Mouse (Mus musculus) ZHBTc4 (cell line): ENCODE data around the gene Pla2g4b.

Experiments
- DNase-seq: peaks from one replicate; pipeline ENCODE4 v3.0.0-alpha.2; 2011; ENCODE audit warnings: low read depth, low spot score

Gene Pla2g4b

DNA sequence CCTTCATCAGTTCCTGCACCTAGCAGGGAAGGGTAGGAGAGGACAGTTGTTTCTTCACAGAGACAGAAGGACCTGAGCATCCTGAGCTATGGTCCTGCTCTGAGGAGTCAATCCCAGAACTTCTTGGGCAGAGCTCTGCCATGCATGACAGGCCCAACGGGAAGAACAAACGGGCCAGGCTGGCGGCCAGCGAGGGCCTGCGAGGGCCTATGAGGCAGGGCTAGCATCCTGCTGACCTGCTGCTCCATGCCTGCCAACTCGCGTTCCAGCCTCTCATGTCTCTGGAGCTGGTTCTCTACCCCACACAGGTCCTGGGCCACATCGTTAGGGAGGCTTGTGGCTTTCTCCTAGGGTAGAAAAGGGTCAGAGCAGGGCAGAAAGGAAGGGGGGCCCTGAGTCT, 29.0 kb downstream of the Pla2g4b start:
- no peak for DNase-seq

- peak; percentile 55 for DNase-seq
Observed at GRCm38 (mm10) chr2:120064639-120065038, 31.4 kb downstream of the Pla2g4b start.

DNA sequence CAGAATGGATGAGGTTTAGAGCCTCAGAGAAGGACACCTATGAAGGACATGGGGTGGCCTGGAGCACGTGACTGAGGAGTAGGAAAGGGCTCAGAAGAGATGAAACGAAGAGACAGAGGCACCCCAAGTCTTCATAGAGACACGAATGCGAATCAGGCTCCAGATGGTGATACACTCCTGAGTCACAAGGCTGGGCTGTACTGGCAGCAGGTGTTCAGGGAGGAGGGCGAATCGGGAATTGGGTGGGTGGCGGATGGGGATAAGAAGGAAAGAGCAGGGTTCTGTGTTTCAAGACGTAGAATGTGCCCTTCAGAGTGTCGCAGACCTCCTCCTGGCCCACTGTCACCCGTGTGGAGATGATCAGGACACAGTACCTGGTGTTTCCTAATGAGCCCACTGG, 32.0 kb downstream of the Pla2g4b start:
- no peak for DNase-seq

DNA sequence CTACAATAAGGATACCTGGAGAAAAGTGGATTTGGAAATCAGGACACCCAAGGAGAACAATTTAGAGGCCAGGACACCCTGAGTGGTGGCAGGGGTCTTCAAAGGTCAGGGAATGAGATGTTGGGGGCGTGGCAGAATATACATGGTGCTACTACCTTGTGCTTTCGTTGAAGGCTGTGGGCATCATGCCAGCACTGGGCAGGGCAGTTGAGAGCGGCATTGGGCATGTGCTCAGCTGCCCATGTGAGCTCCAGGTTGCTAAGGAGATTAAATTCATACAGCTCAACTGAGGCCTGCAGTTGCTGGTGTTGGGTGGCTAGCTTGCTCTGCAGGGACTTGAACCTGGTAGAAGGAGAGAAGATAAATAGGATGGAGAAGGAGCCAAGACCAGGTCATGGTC, 33.0 kb downstream of the Pla2g4b start:
- DNase-seq: no peak

- peak; percentile 56 for DNase-seq
Observed at GRCm38 (mm10) chr2:120068555-120069465, 35.6 kb downstream of the Pla2g4b start.

DNA sequence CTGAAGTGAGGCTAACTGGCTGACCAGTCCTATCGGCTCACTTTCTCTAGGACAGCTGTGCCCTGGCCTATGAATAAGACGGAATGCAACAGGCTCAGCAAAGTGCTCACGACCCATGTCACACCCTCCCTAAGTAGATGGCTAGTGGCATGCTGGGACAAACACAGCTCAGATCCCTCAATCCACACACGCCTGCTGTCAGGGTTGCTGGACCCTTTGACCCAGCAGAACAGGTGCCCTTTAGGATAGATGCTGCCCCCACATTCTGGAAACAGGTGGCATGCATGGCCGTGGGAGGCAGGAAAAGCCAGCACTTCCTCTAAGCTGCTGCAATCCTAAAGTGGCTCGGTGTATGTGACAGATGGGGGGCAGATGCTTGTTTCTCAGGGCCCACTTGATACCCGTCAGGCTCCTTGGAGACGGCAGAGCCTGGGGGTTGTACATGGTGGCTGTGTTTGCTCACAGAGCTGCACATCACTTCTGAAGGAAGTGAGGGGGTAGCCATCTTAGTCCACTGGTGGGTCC, 36.3 kb downstream of the Pla2g4b start:
- DNase-seq: no peak

DNA sequence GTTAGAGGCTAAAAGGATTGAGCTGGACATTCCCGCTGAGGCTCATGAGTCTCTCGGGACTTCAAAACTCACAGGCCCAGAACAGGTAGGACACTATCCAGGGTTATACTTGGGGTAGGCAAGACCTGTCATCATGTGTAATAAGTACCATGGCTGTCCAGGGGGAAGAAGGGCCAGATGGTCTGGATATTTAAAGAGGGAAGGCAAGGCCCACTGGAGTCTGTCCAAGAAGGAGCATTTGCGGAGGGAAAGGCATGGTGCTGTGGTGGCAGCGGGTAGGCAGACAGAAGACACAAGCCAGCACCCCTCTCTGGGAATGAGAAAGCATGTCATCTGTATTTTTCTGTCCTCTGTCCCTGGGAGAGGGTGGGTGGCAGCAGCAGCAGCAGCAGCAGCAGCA, 40.9 kb downstream of the Pla2g4b start:
- no peak for DNase-seq

DNA sequence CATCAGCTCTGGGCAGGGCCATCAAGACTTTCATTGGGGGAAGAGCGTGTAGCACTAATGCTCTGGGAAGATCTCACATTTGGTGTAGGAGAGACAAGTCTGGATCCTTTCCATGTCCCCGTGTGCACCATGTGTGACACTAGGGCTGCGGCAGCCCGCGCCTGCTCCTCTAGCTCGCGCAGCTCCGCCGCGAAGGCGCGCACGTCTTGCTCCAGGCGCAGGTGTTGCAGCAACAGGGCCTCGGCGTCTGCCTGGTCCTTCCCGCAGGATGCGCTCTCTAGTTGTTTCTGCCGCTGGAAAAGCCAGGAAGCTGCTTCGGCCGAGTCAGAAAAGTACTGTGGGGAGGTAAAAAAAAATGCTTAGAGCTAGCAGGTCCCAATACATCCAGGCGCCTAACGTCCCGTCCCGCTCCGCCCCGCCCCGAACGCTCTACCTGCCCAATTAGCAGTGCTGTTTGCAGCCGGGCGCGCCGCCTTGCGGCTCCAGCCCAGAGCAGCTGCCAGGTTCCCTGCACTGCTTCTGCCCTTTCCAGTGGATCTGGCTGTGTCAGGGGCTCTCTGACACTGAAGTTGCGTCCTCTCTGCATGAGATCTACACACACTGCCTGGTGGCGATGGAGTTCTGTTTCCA, 43.0 kb downstream of the Pla2g4b start:
- DNase-seq: peak; percentile 90

- DNase-seq: no peak
Observed at GRCm38 (mm10) chr2:120082416-120082815, 49.2 kb downstream of the Pla2g4b start.

DNA sequence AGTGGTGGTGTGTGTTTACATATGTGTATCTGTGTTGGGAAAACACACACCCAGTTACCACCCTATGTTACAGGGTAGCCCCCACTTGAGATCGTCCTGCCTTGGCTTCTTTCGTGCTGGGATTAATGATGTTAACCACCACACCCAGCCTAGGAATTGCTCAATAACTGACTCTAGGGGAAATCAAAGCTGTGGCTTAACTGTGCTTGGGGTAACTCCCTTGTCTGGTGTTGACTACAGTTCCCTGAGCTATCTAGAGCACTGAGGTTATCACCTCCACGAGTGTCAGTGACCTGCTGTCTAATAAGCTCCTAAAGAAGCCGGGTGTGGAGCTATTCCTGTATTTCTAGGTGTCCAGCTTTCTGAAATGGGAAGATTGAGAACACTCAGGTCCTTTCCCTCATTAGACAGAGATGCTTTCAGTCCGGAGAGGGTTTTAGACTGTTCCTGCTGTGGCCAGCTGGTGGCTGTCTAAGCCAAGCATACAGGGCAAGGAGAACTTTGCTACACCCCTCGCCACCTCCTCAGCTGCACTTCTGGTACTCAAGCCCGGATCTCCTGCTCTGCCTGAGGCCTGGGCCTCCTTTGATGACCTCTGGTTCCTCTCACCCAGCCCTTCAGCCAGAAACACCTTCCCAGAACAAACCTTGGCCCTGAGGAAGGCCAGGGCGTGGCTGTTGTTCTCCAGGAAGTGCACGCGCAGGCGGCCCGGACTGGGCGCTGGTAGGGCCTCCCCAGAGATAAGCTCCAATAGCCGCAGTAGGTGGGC, 51.6 kb downstream of the Pla2g4b start:
- DNase-seq: peak; percentile 64

DNA sequence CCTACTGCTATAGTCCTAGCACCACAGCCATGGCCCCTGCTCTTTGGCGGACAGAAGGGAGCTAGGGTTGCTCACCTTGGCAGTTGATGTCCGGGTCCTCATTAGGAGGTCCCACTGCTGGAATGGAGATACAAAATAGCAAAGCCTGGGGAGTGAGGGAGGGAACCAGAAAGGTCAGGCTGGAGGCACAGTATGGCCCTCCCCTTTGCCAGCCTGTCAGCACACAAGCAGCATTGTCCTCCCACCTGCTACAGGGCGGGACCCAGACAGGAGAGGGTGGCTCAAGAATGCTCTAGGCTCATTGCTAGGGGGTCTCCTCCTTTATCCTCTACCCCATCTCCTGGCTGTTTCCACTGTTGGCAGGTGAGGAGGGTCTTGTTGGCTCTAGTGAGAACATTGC, 52.8 kb downstream of the Pla2g4b start:
- DNase-seq: no peak

DNA sequence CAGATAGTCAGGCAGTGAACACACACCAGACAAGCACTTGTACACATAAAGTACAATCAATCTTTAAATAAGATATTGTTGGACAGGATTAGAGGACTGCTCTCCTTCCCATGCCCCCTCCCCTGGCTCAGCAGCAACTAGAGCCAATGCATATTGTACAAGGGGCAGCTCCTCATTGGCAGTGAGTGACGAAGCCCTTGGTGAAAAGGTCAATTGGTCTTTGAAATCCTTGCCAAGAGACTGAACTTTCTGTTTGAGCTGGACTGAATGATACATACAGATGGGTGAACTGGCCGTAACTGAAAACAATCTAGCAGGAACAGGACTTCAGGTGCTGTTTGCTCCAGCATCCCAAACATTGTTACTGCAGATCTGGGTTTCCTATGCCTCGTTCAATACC, 54.2 kb downstream of the Pla2g4b start:
- DNase-seq: no peak

DNA sequence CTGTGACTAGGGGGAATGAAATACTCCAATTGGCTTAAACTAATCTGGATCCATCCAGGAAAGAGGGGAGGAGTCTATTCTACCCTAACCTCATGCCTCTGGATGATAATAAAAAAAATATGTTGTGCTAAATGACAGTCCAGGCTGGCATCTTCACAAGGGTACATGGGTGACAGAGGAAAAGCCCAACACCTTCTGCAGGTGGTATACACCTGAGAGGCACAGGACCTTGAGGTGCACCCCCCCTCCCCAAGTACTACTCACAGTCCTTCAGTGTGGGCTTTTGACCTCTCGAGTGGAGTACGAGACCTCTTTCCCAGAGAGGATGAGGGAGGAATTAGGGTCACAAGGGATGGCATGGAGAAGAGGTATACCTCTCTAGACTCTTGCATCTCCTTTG, 54.7 kb downstream of the Pla2g4b start:
- no peak for DNase-seq

GRCm38 (mm10) chr2:120090979-120091378, 57.8 kb downstream of the Pla2g4b start:
- DNase-seq: no peak
